Mouse (Mus musculus): ENCODE measurements at regions not wholly inside any gene's neighbourhood (a gene's known extent, or its start where the extent isn't known, plus 50 kb on each side); places are given as distances from the start of the nearest gene placed in this dataset.

DNA sequence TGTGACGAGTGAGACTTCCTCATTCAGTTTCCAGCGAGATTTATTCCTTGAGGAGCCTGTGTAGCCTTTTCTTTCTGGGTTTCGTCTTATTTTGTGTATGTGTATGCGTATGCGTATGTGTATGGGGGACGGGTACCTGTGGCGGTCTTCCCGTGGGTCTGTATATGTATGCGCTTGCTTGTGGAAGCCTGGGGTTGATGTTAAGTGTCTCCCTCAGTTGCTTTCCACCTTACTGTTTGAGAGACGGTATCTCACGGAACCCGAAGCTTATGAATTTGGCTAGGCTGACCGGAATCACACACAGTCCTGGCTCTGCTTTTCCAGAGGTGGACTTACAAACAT is 87.1 kb downstream of the Ankrd50 start:
- no peak for DNase-seq

DNA sequence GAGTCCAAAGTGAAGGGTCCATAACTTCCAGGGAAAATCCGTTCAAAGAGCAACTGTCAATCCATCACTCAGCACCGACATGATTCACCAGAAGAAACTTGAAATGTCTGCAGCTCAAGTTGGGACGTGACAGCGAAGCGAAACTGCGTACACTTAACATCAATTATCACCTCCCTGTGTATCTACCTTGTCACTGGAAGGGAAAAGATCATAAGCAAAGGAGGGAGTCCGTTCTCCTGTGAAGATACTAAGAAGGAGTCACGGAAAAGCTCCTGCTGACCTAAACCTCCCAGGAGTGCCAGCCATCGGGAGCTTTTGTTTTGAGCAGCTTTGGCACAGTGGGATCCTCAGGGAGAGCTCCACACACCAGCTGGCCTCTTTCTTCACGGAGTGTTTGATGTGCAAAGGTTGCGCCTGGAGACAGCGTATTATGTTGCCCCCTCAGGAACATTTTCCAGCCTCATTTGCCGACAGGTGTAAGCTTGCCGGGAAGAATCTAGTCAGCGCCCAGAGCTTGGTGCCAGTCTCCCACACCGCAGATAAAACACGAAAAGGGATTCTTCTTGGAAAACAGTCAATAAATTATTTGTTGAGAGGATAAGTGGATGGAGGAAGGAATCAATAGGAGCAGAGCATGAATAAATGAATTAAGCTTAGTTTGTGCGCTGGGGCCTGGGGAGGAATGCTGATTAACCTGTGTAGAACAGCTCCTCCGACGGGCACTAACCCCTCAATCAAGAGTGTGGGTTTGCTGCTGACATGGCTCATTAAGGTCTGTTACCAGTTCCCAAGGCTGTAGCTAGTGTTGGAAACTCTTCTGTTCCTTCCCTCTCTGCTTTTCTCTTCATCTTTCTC is 87.7 kb downstream of the Ankrd50 start:
- DNase-seq = peak; percentile 47 to 58

DNA sequence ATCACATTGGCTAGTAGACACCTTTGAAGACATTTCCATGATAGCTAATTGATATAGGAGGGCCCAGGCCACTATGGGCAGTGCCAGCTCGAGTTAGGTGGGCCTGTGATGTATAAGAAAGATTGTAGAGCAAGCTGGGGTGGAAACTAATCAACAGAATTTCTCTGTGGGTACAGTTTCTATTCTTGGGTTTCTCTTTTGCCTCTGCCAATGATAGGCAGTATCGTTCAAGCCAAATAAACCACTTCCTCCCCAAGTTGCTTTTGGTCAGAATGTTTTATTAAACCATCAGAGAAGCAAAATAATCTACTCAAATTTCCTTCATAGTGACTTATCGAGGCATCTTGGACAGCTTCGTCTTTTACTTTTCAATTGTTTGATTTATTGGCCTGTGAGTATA is 90.3 kb downstream of the Ankrd50 start:
- DNase-seq = no peak

DNA sequence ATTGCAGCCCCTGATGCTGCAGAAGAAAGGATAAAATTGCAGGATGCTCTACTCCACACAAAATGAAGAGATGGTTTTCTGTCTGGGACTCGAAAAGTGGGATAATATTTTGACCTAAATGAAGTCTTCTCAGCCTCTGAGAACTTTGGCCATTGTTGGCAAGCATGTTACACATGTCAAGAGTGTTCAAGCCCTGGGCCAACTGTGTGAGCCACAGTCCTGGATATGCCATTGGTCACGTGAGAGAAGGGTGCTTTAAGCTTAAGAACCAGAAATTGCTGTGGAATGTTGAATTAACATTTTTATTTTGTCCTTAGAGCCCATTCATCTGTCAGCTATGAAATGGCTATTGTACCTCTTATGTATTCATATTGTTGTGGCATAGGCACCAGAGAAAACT is 95.0 kb downstream of the Ankrd50 start:
- DNase-seq = no peak

DNA sequence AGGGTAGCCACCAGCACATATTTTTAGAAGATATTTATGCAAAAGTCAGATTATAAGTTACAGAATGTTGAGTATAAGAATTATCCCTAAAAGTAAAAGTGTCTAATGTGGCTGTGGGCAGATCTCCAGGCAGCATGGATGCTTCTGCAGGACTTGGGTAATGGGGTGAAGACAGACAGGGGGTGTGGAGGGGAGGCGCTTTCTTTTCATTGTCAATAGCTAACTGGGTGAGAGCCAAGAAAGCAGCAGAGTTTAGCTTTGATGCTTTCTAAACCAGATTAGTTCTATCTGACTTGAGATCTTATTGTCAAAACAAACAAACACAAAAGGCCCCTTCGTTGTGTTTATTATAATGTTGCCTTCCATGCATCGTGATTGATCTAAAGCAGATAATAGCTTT is 95.7 kb downstream of the Ankrd50 start:
- no peak for DNase-seq

DNA sequence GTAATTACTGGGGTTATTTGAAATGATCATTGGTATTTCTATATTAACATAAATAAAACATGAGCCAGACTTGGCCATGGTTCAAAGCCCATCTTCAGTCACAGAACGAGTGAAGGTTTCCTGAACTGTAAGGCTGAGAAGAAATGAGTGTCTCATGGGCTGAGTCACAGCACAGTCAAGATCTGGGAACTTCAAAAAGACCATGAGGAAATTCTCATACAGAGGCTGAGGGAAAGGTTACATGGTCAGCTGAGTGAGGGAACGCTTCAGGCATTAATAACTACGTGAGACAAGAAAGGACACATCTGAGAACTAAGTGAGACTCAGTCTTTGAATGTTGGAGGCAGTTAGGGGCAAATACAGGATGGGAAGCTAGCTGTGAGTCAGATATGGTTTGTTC is 101.9 kb downstream of the Ankrd50 start:
- no peak for DNase-seq

DNA sequence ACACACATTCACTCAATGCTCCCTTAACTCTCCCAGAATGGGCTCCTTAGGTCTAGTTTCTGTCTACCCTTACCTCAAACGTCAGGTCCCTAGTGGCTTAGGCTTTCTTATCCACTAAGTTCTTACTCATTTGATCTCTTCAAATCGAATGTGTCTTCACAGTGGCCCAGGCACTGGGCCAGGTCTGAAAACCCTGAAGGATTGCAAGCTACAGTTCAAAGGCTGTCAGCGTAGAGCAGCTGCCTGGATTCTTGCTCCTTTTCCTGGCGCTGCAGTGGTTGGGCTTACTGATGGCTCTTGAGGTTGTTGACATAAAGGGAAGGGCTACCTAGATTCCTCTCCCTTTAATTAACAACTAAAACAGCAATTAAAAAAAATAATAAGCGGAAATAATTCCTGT is 103.0 kb downstream of the Ankrd50 start:
- DNase-seq = peak in 1 of 2 experiments; percentile 25

DNA sequence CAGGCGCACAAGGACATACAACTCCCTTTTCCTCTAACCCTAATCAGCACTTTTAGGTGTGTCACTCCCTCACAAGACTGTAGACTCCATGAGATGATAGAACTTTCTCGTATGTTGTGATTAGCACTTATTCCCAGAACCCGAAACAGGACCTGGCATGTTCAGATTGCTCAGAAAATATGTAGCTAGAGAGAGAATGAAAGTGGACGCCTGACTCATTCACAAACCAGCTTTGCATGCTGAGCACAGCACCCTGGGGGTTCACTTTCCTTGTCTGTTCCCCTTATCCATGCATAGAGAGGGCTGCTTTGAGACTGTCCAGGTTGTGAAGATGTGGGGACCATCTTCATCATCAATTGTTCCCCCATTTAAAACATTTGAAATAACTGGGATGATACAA is 111.0 kb downstream of the Ankrd50 start:
- no peak for DNase-seq

DNA sequence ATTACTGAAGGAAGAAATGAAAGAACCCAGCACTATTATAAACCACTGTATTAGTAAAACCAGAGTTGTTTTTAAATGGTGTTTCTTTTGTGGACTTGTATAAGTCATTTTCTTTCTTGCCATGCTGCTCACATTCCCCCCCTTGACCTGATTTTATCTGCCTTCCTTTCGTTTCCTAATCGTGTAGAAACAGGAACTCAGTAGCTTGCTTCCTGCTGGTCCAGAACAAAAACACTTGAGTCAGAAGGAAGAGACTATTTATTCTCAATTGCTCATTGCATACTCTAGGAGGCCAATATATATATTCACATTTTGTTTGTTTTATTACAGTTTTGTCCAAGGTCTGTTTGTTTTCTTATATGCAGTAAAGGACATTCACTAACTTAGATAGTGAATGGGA is 112.9 kb downstream of the Ankrd50 start:
- DNase-seq = no peak

DNA sequence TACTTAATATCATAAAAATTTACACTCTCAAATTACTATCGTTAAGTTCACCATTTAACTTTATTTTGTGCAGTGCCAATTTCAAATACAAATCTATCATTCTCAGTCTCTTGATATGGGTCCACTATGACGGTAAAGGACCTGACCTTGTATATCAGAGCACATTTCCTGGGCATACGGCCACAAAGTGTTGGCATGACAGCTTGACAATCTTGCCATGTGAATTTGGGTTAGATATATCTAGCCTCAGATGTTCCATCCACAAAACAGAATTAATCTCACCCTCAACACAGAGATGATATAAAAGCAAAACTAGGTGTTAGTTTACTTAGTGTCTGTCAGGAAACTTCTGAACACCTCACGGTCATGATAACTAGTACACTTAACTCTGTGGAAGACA is 120.8 kb downstream of the Ankrd50 start:
- DNase-seq = peak; percentile 66 to 73

DNA sequence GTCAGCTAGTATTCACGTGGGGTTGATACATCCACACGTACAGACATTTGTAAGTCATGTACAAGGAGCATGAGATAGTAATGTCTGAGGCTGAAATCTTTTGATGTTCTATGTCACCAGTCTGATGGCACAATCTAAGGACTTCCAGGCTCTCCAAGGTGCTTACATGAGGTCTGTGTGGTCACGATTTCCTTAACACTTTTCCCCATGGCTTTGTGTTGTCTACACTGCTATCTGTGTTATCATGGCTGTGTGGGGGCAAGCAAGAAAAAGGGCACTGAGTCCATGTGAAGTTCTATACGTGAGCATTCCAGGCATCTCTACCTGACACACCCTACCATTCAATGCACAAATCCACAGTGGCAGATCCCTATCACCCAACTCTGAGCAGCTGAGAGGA is 123.2 kb downstream of the Ankrd50 start:
- no peak for DNase-seq

DNA sequence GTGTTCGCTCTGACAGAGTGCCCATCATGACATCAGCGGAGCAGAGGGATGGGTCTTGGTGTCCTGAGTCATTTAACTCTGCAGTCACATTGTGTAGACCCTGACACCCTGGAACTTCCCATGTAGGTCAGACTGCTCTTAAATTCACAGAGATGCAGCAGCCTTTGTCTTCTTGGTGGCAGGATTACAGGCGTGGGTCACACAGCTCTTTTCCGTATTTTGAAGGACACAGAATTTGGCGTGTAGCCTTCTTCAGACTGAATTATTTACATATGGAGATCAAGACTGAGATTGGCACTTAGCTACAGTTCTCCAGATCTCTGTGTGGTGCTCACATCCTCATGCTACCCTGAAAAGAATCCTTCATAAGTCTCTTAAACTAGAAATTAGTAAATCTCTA is 123.7 kb downstream of the Ankrd50 start:
- peak in 1 of 2 experiments; percentile 10 for DNase-seq

DNA sequence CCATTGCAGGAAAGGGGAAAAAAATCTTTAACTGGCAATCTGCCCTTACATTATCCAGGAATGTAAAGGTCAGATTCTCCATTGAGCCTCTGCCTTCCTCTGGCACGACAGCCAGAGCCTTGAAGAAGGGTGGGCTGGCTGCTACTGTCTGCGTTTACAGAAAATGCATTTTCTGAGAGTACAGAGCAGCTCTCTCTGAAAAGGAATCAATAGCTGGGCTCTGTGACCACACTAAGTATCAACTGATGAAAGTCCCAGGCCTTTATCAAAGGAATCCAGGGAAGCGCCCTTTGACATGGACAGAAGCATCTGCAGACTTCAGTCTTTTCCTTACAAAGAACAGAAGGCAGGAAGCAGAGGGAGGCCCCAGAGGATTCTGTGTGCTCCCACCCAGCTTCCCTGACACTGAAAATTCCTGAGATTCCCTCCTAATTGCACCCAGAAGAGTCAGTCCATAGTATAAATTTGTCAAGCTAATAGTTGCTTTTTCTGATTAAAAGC is 124.2 kb downstream of the Ankrd50 start:
- DNase-seq = no peak

DNA sequence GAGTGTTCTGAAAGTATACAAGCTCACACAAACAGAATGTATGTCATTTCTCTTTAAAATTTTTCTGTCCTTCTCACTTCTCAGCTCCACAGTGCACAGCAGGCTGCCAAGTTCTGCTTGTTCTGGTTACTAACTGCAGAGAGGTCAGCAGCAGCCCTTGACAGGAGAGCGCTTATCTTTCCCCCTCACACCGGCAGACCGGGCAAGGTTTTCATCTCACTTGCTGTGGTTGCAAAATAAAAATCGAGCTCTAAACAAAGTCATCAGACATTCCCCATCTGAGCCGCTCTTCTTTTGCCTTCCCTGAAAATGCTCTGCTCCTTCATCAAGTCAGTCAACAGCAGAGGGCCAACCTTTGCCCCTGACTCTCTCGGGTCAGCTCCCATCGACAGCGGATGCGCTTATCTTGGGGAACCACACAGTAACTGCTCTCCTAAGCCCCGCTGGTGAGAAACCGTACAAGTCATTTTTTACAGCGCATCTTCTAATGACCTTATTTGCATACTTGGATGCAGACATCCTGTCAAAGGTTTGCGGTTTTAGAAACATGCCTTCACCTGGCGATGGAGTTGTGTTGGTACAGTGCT is 126.6 kb downstream of the Ankrd50 start:
- peak in 1 of 2 experiments; percentile 18 for DNase-seq

DNA sequence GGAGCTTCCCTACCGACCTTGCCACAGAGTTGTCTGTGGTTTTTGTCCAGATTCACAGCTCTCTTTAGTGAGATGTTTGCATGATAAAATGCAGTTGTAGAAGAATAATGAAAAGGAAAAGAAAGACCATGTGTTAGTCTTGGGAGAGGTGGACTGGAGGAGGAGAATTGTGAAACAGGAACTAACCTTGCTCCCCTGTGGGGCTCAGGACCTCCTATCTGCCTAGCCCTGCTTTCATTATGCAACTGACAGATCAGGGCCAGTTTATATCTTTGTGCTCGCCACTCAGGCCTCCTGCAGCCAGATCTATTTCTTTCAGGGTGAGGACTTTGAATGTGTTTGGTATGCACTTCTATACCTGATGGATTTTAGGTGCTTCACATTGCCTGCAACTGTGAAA is 140.4 kb downstream of the Ankrd50 start:
- no peak for DNase-seq

DNA sequence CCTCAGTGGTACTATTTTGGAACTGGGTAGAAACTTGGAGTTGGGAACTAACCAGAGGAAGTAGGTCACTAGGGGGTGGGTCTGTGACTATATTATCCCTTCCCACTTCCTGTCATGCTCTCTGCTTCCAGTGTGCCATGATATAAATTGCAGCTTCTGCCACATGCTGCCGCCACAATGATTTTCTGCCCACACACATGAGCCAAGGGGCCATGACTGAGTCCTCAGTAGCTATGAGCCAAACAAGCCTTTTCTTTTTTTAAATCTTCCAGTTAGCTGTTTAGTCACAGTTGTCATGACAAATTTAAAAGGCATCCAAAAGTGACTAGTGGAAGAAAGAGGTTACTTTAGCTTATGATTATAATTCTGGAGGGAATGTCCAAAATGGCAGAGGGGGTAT is 143.0 kb downstream of the Ankrd50 start:
- DNase-seq = no peak

DNA sequence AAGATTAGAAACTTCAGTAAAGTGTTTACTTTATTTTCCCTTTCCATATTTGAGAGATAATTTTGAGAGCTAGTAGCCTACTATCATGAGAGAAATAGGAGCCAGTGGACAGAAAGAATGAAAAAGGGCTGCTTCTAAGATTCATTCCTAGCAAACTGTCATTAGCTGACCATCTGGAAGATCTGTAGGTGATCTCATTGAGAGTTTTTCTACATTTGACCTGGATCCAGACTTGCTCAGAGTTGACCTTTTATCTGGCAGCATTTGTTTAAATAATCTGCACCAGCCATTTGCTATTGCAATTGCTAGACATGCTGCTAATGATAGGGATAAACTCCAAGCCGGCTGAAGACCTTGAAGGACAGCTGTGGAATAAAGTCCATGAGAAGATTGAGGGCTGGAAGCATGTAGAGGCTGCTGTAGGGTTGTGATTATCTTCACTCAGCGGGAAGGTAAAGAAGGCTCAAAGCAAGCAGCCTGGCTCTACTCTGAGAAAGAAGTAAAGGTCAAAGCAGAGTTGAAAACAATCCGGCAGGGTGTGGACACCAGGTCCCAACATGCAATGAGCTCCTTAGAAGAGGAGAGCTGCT is 151.2 kb downstream of the Ankrd50 start:
- peak in 1 of 2 experiments; percentile 24 for DNase-seq

DNA sequence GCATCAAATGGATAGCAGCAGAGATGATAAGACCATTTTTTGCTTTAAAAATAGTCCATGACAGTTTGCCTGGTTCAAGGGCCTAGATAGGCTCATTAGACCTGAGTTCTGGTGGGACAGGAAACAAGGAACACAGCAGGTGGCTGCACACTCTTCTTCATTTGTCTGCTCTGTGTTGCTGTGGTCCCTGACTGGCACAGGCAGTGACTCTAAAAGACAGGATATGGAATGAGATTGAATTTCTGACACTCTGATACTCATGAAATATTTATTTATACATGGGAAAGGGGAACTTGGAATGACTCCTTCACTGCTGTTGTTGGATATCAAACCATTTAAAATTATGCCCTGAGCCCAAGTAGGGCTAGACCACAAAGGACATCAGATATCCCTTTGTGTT is 153.5 kb downstream of the Ankrd50 start:
- no peak for DNase-seq

DNA sequence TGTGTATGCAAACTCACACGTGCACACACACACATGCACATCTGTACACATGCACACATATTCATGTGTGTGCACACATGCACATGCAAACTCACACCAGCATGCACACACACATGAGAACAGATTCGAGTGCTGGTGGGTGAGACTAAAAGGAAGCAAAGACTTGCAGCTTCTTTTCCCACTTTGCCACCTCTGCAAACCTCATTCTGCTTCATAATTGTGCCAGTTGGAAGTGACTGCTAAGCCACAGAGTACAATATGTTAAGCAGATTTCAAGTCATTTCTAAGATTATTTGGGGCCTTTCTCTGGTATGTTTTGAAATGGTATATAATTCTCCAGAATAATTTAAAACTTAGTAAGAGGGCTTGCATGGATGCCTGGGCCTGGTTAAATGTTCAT is 157.4 kb downstream of the Ankrd50 start:
- DNase-seq = no peak

DNA sequence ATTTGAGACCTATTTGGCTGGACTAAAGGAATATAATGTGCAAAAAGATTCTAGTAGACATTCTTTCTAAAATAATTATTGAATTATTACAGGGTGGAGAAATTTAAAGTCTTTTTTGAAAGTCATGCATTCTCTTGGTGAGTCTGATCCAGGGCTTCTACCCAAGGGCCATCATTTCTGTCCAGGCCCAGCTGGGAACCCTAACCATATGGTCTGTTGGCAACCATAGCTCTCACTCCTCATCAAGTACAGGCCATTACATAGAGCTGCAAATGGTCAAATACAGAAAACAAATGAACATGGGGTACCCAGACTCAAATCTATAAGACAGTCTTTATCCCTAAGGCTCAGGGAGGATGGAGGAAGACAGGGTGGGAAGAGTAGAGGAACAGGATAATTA is 158.4 kb downstream of the Ankrd50 start:
- peak; percentile 67 to 75 for DNase-seq

DNA sequence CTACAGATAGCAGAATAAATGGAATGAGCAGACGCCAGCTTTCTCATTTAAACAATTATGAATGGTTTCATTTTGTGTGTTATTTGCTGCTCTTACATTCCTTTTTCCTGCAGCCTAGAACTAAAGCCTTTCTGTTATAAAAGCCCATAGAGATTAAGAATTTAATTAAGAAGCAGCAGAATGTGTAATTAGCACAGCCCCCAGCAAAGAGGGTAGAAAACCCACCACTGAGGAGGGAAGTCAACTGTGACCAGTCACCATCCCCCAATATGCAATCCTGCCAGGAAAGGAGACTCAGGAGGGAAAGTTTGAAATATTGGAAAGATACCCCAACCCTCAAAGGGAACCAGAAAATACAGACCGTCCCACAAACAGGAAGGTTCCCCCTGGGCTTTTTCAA is 160.0 kb downstream of the Ankrd50 start:
- no peak for DNase-seq

DNA sequence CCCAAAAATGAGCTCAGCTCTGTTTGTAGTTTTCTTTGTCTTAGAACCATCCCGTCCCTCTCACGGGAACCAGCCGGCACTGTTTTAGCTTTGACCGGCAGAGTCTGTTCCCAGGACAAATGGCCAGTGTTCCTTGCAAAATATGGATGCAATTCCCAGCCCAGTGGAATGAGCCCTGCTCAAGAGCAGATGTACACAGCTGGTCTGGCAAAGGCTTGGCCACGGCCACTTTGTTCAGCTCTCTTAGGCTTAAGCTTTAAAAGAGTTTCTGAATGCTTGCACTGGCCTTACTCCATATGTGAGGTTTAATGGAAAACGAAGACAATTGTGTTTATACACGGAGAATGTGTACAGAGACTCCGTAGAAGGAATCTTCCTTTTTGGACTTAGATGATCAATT is 162.2 kb downstream of the Ankrd50 start:
- peak in 1 of 2 experiments; percentile 13 for DNase-seq

DNA sequence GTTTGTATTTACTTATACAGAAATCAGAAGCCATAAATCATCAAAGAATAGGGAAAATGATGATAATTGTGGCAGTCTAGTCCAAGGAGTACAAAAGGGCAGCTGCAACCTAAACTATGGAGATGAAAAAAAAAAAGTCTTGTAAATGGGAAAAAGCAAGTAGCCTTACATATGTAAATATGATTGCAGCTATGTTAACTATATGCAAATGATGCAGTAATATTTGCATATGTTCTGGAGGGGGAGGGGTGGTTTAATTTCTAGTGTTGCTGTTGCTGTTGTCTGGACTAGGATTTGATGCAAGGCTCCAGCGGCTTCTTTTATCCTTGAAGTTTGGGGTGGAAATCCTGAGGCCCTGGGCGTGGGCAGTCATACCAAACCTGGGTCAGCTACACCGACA is 163.0 kb downstream of the Ankrd50 start:
- no peak for DNase-seq

DNA sequence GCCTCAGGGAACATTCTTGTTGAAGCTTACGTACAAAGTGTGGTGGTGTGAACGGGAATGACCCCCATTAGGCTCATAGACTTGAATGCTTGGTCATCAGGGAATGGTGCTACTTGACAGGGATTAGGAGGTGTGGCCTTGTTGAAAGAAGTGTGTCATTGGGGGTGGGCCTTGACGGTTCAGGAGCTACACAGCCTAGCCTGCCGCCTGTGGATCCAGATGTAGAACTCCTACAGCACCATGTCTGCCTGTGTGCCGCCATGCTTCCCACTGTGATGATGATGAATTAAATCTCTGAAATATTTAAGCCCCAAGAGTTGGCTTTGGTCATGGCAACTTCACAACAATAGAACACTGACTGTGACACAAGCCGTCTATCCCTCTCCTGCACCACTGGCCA is 163.6 kb downstream of the Ankrd50 start:
- no peak for DNase-seq

Measured in cerebellum, postnatal 10 days (tissue).